Mouse (Mus musculus) thymus, adult 2 months (tissue): Measurements from ENCODE around the gene Inka2.

Experiments
- CTCF ChIP-seq: fragments of 200-500 bp; IDR thresholded peaks from 2 replicates; pipeline ENCODE4 v1.5.1; 2012; ENCODE audit warnings: mild to moderate bottlenecking, control low read depth, low read length, moderate library complexity, borderline replicate concordance; ENCODE audit not compliant: control insufficient read depth, poor library complexity, insufficient read depth; ENCODE audit errors: extremely low read depth
- POLR2A ChIP-seq: fragments of 200-500 bp; IDR thresholded peaks from 2 replicates; pipeline ENCODE4 v1.6.1; 2012; ENCODE audit warnings: mild to moderate bottlenecking, low read length, control low read depth, moderate library complexity; ENCODE audit not compliant: control insufficient read depth, poor library complexity, insufficient read depth; ENCODE audit errors: extremely low read depth

DNA sequence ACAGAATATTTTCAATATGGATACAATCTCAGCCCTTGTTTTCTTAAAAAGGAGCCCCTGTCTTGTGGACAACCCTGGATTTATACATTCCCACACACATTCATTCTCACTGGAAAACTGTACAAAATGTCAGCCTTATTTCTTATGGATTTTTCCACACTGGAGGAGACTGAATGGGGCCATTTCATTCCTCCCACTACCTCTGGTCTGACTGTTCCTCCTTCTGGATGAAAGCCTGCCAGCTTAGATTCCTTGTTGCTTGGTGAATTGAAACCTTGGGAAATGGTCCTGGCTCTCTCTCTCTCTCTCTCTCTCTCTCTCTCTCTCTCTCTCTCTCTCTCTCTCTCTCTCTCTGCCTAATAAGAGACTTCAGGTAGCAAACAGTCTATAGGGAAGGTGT lies 8.4 kb downstream of the Inka2 start:
- TF ChIP-seq CTCF (no peak), POLR2A (no peak)
